Mouse (Mus musculus) cerebellum, adult 9-11 months (tissue): Measurements from ENCODE around the gene Zfp330.

Experiments
- DNase-seq: peaks from one replicate; pipeline ENCODE4 v3.0.0; 2022

The Zfp330 gene

GRCm38 (mm10) chr8:82774093-82774422 is at the start of gene Zfp330:
Gene Zfp330, minus strand, starts transcription at chr8:82774160.
- DNase-seq: peak; percentile 92

DNA sequence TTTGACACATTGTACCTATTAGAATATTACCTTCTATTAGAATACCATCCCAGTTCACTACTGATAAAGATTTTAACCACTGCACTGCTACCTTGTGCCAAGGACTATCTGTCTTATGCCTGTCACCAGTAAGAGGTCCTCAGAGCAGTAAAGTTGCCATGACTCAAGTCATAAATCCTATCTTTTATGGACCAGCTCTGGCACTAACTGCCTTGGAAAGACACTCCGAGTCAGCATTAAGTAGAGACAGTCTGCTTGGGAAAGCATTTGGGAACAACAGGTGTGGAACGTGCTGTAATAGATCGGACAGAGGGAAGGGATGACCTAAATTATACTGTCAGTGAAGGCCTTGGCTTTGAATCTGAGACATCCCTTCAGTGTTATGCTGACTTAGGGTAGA is 4.0 kb upstream of the Zfp330 start:
- DNase-seq: no peak

GRCm38 (mm10) chr8:82777406-82777805 is 3.4 kb upstream of the Zfp330 start:
- DNase-seq: no peak

DNA sequence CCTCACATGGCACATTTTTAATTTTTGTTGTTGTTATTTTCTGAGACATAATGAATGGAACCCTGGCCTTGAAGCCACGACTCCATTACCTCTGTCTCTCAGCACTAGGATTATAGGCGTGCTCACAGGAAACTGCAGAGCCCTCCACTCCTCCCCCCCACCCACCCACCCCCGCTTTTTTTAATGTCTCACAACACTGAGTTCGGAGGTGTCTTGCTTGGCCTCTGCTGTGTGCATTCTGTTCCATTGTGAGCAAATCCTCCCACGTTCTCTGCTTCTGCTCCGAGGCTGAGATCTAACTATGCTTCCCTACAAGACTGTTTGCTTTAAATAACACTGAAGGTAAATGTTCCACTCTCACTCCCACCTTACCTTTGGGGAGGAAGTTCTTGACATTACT is 522 bp upstream of the Zfp330 start:
- no peak for DNase-seq

DNA sequence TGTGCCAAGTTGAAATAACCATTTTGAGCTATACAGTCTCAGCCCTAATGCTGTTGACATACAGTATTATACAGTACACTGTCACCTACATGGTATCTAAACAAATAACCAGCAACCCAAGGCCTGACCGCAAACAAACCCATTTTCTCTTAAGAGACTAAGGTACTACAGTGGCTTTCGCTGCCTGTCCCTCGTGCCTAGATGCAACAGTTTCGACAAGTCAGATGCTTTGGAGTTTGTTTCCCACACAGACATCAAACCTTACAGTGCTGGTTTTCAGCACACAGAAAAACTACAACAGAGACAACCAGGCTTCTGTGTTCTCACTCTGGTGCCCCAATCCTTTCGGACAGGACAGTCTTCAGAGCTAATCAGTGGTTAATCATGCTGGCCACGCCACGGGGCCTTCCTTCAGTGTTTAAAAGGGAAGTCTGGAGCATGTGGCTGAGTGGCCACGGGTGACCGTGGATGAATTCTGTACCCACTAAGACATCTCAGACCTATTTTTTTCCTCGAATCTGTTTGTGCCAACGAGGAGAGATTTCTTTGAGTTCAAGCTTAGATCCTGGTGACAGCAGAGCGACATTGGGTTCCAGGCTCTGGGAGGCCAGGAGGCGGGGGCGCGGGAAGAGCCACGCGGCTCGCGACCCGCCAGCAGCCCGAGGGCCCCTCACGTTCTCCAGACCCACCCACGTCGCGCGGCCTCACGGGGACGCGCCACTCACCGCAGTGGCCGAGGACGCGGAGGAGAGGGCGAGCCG is 448 bp downstream of the Zfp330 start:
- DNase-seq: no peak

- no peak for DNase-seq
Measured at GRCm38 (mm10) chr8:82770886-82771285, 3.1 kb downstream of the Zfp330 start.

GRCm38 (mm10) chr8:82759071-82759470 is 14.9 kb downstream of the Zfp330 start:
- DNase-seq: no peak

DNA sequence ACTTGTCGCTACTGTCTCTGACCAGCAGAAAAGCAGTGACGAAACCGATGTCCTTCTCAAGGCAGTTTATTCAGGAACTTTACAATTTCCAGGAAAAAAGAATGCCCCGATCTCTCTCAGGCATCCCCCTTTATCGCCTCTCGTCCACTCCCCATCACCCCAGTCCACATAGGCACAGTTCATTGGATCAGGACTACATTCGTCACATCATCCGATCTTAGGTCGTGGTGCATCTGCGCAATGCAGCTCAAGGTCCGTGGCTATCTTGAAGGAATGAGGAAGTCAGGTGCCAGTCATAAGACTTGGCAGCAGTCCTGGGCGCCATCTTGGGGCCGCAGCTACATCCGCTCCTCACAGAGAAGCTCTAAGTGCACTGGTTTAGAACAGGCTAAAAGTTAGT is 19.0 kb downstream of the Zfp330 start:
- no peak for DNase-seq

DNA sequence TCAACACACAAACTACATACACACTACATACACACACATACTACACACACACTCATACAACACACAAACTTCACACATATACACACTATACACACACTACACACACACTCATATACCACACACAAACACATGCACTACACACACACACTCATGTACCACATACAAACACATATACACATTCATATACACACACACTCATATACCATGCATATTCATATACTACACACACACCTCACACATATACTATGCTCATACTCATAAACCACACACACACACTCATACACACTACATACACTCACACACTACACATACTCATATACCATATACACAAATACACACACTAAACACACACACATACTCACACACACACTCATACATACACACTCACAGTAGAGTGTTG is 27.3 kb downstream of the Zfp330 start:
- DNase-seq: no peak

- peak; percentile 51 for DNase-seq
Measured at GRCm38 (mm10) chr8:82743905-82744904, 29.8 kb downstream of the Zfp330 start.
